Mouse (Mus musculus) retina, postnatal 7 days (tissue): ENCODE measurements around the gene Vmn1r11.
A peak's percentile ranks its signal among the peaks of the same experiment; 100 is the strongest.

ENCODE experiments used
- DNase-seq: peaks from one replicate; pipeline ENCODE4 v3.0.0-alpha.2; 2012; ENCODE audit warnings: low read depth, low spot score

Gene Vmn1r11

GRCm38 (mm10) chr6:57133155-57133554 is at the start of gene Vmn1r11:
Gene Vmn1r11 (plus strand): TSS chr6:57133455.
- DNase-seq = no peak

GRCm38 (mm10) chr6:57106358-57106757 is 26.9 kb upstream of the Vmn1r11 start:
- DNase-seq = peak; percentile 0

GRCm38 (mm10) chr6:57109154-57109553 is 24.1 kb upstream of the Vmn1r11 start, which contains the start of gene Vmn1r10:
Gene Vmn1r10 (plus strand): TSS chr6:57109454.
- no peak for DNase-seq

GRCm38 (mm10) chr6:57156619-57157018 is 23.4 kb downstream of the Vmn1r11 start, which contains the start of gene Vmn1r12:
Gene Vmn1r12 (plus strand): TSS chr6:57156919.
- no peak for DNase-seq
